Mouse (Mus musculus) urinary bladder, adult 18-20 months (tissue): Measurements from ENCODE around the gene Usp50.

ENCODE experiments used
- DNase-seq, 2 experiments: peaks; one replicate each; pipeline ENCODE4 v3.0.0; 2022; ENCODE audit warnings: low spot score in 2 of 2, mixed read lengths in 2 of 2

Usp50 gene

GRCm38 (mm10) chr2:126743389-126743788 lies 39.9 kb downstream of the Usp50 start:
- DNase-seq = no peak

- DNase-seq = no peak
These were observed 43.0 kb downstream of the Usp50 start for GRCm38 (mm10) chr2:126740314-126740713.

- DNase-seq = no peak
These were observed 47.8 kb downstream of the Usp50 start for GRCm38 (mm10) chr2:126735339-126736073.

- DNase-seq = no peak
These were observed 52.8 kb downstream of the Usp50 start for GRCm38 (mm10) chr2:126730502-126730901.

- DNase-seq = no peak
These were observed 54.1 kb downstream of the Usp50 start for GRCm38 (mm10) chr2:126729207-126729606.

GRCm38 (mm10) chr2:126712950-126713349 lies 70.3 kb downstream of the Usp50 start:
- DNase-seq = no peak

GRCm38 (mm10) chr2:126712526-126712925 lies 70.7 kb downstream of the Usp50 start:
- no peak for DNase-seq

GRCm38 (mm10) chr2:126708361-126708760 lies 74.9 kb downstream of the Usp50 start:
- DNase-seq = no peak

GRCm38 (mm10) chr2:126707438-126707779 lies 75.9 kb downstream of the Usp50 start:
- DNase-seq = no peak

GRCm38 (mm10) chr2:126706759-126707437 lies 76.4 kb downstream of the Usp50 start, which contains the start of gene Usp8:
TSS of gene Usp8 (plus strand) at chr2:126707328.
- peak; percentile 96 to 97 for DNase-seq

GRCm38 (mm10) chr2:126695285-126695684 lies 88.0 kb downstream of the Usp50 start:
- DNase-seq = no peak

GRCm38 (mm10) chr2:126691290-126691689 lies 92.0 kb downstream of the Usp50 start:
- DNase-seq = no peak

- DNase-seq = no peak
These were observed 100.3 kb downstream of the Usp50 start for GRCm38 (mm10) chr2:126682937-126683336.

- DNase-seq = no peak
These were observed 100.9 kb downstream of the Usp50 start for GRCm38 (mm10) chr2:126682333-126682732.

- DNase-seq = no peak
These were observed 105.9 kb downstream of the Usp50 start for GRCm38 (mm10) chr2:126677366-126677765.

GRCm38 (mm10) chr2:126676122-126676515 lies 107.2 kb downstream of the Usp50 start, which contains the start of gene Gabpb1:
TSS of gene Gabpb1 (minus strand) at chr2:126676337.
- no peak for DNase-seq

- DNase-seq = peak; percentile 78 to 90
These were observed 107.8 kb downstream of the Usp50 start for GRCm38 (mm10) chr2:126675169-126676121.

- peak; percentile 17 to 69 for DNase-seq
These were observed 108.7 kb downstream of the Usp50 start for GRCm38 (mm10) chr2:126674441-126675168.

- DNase-seq = no peak
These were observed 109.7 kb downstream of the Usp50 start for GRCm38 (mm10) chr2:126673317-126674242.

- DNase-seq = no peak
These were observed 114.5 kb downstream of the Usp50 start for GRCm38 (mm10) chr2:126668621-126669252.
